Mouse (Mus musculus) olfactory bulb, adult 2 months (tissue): Measurements from ENCODE around the gene Olfr1423.

Source experiments
- CTCF ChIP-seq: fragments of 200-500 bp; IDR thresholded peaks from 2 replicates; pipeline ENCODE4 v1.5.1; 2012; ENCODE audit warnings: low read depth, mild to moderate bottlenecking, low read length, moderate library complexity; ENCODE audit not compliant: insufficient read depth
- POLR2A ChIP-seq: fragments of 200-500 bp; IDR thresholded peaks from 2 replicates; pipeline ENCODE4 v1.6.1; 2012; ENCODE audit warnings: mild to moderate bottlenecking, low read depth, low read length, moderate library complexity; ENCODE audit not compliant: insufficient read depth

DNA sequence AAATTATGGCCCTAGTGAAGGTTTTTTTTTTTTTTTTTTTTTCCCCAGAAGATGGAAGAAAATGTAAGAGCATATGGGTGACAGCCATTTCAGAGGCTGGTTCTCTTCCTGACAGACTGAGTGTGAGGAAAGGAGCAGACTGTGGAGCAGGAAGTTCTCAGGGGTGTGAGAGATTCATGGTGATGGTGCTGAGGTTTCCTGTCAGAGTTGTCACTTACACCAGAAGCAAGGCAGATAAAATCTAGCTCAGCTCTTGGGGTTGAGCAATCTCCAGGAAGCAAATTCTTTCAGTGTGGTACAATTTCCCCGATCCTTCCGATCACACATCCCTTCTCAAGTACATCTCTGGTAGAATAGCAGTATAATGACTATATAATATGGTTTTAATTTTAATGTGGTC is 14.5 kb downstream of the Olfr1423 start:
- TF ChIP-seq POLR2A (no peak), CTCF (no peak)
